Mouse (Mus musculus) neural tube, embryonic 11.5 days (tissue): Measurements from ENCODE around the gene Bmp7. TPM values are rescaled to one million over a fixed set of nuclear protein-coding genes. Genes with fewer than 3 reads are reported as not detected.

ENCODE experiments used
- ATAC-seq: fragments of 200-750 bp; cut with Nextera tagmentation; 2 replicates; pipeline ENCODE4 v1.8.0; 2017; ENCODE audit warnings: moderate number of reproducible peaks, mild to moderate bottlenecking, moderate TSS enrichment, moderate library complexity; ENCODE audit not compliant: insufficient read depth, low FRiP score, low TSS enrichment
- DNase-seq: peaks from one replicate; pipeline ENCODE4 v3.0.0-alpha.2; 2015; ENCODE audit warnings: low spot score
- H3K27ac ChIP-seq: fragments of 300-500 bp; sonication (generic); 2 replicates; pipeline ENCODE4 v1.5.1; 2014; ENCODE audit warnings: low read depth, mild to moderate bottlenecking, low read length
- H3K27me3 ChIP-seq: fragments of 300-500 bp; sonication (generic); 2 replicates; pipeline ENCODE4 v1.6.1; 2014; ENCODE audit warnings: mild to moderate bottlenecking, low read length, mixed read lengths; ENCODE audit not compliant: control insufficient read depth, insufficient read depth
- H3K36me3 ChIP-seq: fragments of 300-500 bp; sonication (generic); 2 replicates; pipeline ENCODE4 v1.6.1; 2014; ENCODE audit warnings: mild to moderate bottlenecking, low read length, moderate library complexity, mixed read lengths; ENCODE audit not compliant: control insufficient read depth, insufficient read depth
- H3K4me1 ChIP-seq: fragments of 300-500 bp; sonication (generic); 2 replicates; pipeline ENCODE4 v1.6.1; 2014; ENCODE audit warnings: low read length, mixed read lengths; ENCODE audit not compliant: control insufficient read depth, insufficient read depth
- H3K4me2 ChIP-seq: fragments of 300-500 bp; sonication (generic); 2 replicates; pipeline ENCODE4 v1.6.1; 2014; ENCODE audit warnings: low read depth, mild to moderate bottlenecking, moderate library complexity
- H3K4me3 ChIP-seq: fragments of 300-500 bp; sonication (generic); 2 replicates; pipeline ENCODE4 v1.5.1; 2014; ENCODE audit warnings: low read depth, low read length
- H3K9ac ChIP-seq: fragments of 300-500 bp; sonication (generic); 2 replicates; pipeline ENCODE4 v1.6.1; 2014; ENCODE audit warnings: mild to moderate bottlenecking, low read length
- H3K9me3 ChIP-seq: fragments of 300-500 bp; sonication (generic); 2 replicates; pipeline ENCODE4 v1.6.1; 2016; ENCODE audit warnings: low read length; ENCODE audit not compliant: control insufficient read depth
- WGBS: fragments of 180-500 bp; shearing (Covaris S2); extraction: QIAGEN DNeasy Blood & Tissue Kit; methylation state at CpG from one replicate; pipeline ENCODE4 v1.1.7; 2014; 5-methylcytosine and 5-hydroxymethylcytosine counted together
- polyA plus RNA-seq: library from polyadenylated mRNA; unstranded; fragments of >200 nt; fragmentation: Nextera tagmentation; extraction: Ambion mirVana; gene quantifications from 2 replicates; pipeline ENCODE4 v1.2.1, GENCODE M21; 2014

Gene Bmp7
- polyA plus RNA-seq, 1 experiment from 2014 or later, result 17.0 TPM

- ATAC-seq, result no peak
Observed at GRCm38 (mm10) chr2:172885861-172886260, 54.3 kb downstream of the Bmp7 start.

DNA sequence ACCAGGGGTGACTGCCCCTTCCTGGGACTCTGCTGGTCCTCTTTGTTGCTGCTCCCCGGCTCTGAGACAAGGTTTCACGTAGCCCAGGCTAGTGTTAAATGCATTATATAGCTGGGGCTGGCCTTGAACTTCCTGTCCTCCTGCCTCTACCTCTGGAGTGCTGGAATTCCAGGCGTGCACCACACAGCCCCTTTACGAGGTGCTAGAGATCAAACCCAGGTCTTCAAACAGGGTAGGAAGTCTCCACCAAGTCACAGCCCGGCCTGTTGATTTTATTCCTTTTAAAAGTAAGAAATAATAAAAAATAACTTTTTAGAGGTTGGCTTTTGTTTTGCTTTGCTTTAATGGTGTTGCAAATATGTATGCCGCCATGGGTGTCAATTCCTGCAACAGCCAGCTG lies 55.5 kb downstream of the Bmp7 start:
- no peaks in the 10 kb centered on the region for H3K27me3 ChIP-seq
- H3K4me1 ChIP-seq, result 0 out of 2 replicates have a peak, but pooled peaks cover 3% of the 10 kb centered on the region
- no peaks in the 10 kb centered on the region for H3K9me3 ChIP-seq
- no peak overlapping the region for H3K4me3 ChIP-seq
- DNase-seq (no peak), ATAC-seq (no peak)
- WGBS, result 80% methylated on average over 6 of the region's 6 CpGs
- no peaks in the 10 kb centered on the region for H3K36me3 ChIP-seq
- no peak overlapping the region for H3K4me2 ChIP-seq
- no peak overlapping the region for H3K27ac ChIP-seq
- no peak overlapping the region for H3K9ac ChIP-seq

More at GRCm38 (mm10) chr2:172885861-172886260, 54.3 kb downstream of the Bmp7 start:
- H3K9ac ChIP-seq, result no peak overlapping the region
- 47% methylated on average over 7 of the region's 7 CpGs for WGBS
- H3K36me3 ChIP-seq, result no peaks in the 10 kb centered on the region
- no peaks in the 10 kb centered on the region for H3K4me1 ChIP-seq
- no peak overlapping the region for H3K4me2 ChIP-seq
- H3K4me3 ChIP-seq, result no peak overlapping the region
- no peaks in the 10 kb centered on the region for H3K27me3 ChIP-seq
- no peak overlapping the region for H3K27ac ChIP-seq
- no peaks in the 10 kb centered on the region for H3K9me3 ChIP-seq
- DNase-seq, result no peak

DNA sequence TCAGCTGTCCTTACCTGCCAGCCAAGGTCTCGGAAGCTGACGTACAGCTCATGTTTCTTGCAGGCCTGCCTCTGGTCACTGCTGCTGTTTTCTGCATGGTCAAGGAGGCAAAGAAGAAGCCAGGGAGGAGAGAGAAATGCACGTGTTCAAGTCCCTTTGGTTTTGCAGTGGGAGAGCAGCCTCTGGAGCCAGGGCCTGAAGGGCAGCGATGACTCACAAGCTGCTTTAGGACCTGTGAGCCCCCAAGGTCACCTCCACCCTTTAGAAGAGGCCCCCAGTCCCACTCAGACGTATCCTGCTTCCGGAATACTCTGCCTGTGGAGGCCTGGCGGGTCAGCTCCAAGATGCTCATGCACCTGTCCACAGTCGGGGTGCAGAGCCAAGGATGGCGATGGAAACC lies 64.9 kb downstream of the Bmp7 start:
- 92% methylated on average over 9 of the region's 9 CpGs for WGBS
- Histone ChIP-seq H3K36me3 (no peaks in the 10 kb centered on the region), H3K27ac (no peak overlapping the region), H3K4me3 (no peak overlapping the region), H3K4me1 (no peaks in the 10 kb centered on the region), H3K9me3 (no peaks in the 10 kb centered on the region), H3K4me2 (no peak overlapping the region), H3K27me3 (no peaks in the 10 kb centered on the region), H3K9ac (no peak overlapping the region)
- DNase-seq (no peak), ATAC-seq (no peak)

DNA sequence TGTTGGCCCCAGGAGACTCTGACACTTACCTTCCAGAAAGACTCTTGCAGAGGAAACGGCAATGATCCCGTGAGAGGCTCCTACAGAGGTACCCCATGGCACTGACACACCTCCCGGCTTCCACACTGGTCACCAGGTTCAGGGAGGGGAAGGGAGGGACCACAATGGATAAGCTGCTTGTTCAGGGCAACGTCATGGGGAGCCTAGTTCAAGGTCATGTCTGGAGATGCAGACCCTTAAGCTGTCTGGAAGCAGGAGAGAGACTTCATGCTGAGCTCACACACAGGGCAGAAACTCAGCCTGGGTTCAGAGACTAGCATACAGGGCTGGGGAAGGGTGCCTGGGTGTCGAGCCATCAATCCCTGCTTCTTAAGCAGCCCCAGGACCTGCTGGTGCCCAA lies 73.8 kb downstream of the Bmp7 start:
- Histone ChIP-seq H3K27ac (no peak overlapping the region), H3K4me3 (no peak overlapping the region), H3K4me2 (no peak overlapping the region), H3K4me1 (0 out of 2 replicates have a peak, but pooled peaks cover 5% of the 10 kb centered on the region), H3K9ac (no peak overlapping the region), H3K9me3 (no peaks in the 10 kb centered on the region), H3K27me3 (no peaks in the 10 kb centered on the region), H3K36me3 (peaks cover 2% of the 10 kb centered on the region; the same call in 1 of the 2 replicates)
- WGBS, result 71% methylated on average over 5 of the region's 5 CpGs
- DNase-seq (no peak), ATAC-seq (no peak)

DNA sequence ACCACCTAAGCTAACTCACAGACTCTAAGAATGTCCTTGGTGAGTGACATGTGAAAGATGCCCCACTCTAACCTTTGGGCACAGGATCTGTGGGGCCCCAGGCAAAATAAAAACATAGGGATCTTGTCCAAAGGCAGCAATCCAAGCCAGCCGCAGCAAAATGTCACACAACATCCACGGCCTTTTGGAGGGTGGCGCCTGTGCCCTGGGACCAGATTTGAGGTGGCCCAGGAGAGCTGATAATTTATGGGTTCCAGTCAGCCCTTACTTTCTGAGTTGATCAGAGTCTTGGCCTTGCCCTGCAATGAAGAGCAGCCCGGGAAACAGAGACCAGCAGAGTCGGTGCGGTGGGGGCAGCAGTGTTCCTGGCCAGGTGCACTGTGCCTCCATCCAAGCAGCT lies 75.0 kb downstream of the Bmp7 start:
- H3K9ac ChIP-seq, result no peak overlapping the region
- H3K27me3 ChIP-seq, result no peaks in the 10 kb centered on the region
- ATAC-seq (no peak), DNase-seq (no peak)
- H3K4me2 ChIP-seq, result no peak overlapping the region
- H3K36me3 ChIP-seq, result peaks cover 2% of the 10 kb centered on the region; the same call in 1 of the 2 replicates
- no peaks in the 10 kb centered on the region for H3K9me3 ChIP-seq
- H3K27ac ChIP-seq, result no peak overlapping the region
- 0 out of 2 replicates have a peak, but pooled peaks cover 5% of the 10 kb centered on the region for H3K4me1 ChIP-seq
- H3K4me3 ChIP-seq, result no peak overlapping the region
- WGBS, result 93% methylated on average over 6 of the region's 6 CpGs

DNA sequence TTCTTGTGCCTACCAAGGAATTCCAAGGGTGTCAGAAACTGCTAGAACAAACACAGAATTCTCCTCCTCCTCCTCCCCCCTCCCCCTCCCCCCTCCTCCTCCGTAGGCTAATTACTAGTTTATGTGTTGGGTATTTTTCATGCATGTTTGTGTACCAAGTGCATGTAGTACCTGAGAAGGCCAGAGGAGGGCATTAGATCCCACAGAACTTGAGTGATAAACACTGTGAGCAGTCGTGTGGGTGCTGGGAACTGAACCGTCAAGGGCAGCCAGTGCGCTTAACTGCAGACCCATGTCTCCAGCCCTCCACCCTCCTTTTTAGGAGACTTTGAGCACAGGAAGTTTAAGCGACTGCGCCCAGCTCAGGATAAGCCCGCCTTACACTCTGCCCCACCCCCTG lies 75.6 kb downstream of the Bmp7 start:
- Histone ChIP-seq H3K9me3 (no peaks in the 10 kb centered on the region), H3K4me1 (0 out of 2 replicates have a peak, but pooled peaks cover 5% of the 10 kb centered on the region), H3K4me3 (no peak overlapping the region), H3K4me2 (no peak overlapping the region), H3K27me3 (no peaks in the 10 kb centered on the region), H3K9ac (no peak overlapping the region), H3K36me3 (peaks cover 2% of the 10 kb centered on the region; the same call in 1 of the 2 replicates), H3K27ac (no peak overlapping the region)
- 90% methylated on average over 7 of the region's 7 CpGs for WGBS
- no peak for DNase-seq
- no peak for ATAC-seq

DNA sequence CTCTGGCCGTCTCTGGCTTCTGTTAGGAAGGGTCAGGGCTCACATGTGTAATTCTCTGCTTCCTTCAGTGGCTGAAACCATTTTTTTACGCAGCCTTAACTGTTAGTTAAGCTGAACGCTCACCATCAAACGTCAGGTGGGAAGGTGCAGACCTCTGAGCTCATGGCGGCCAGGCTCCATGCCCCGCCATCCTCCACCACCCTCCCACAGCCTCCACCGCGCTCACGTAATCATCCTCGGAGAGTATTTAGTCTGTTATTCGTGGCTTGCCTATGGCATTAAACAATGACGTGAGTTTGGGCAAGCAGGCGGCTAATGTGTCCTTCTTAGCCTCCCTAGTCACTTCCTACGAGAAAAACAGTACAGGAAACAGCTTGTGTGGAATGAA lies 76.7 kb downstream of the Bmp7 start:
- Histone ChIP-seq H3K9me3 (no peaks in the 10 kb centered on the region; the same call in 1 of the 2 replicates), H3K4me3 (no peak overlapping the region), H3K4me1 (0 out of 2 replicates have a peak, but pooled peaks cover 5% of the 10 kb centered on the region), H3K27ac (no peak overlapping the region), H3K9ac (no peak overlapping the region), H3K36me3 (no peaks in the 10 kb centered on the region; the same call in 1 of the 2 replicates), H3K4me2 (no peak overlapping the region), H3K27me3 (no peaks in the 10 kb centered on the region)
- ATAC-seq (no peak), DNase-seq (no peak)
- 71% methylated on average over 14 of the region's 14 CpGs for whole genome bisulfite sequencing

DNA sequence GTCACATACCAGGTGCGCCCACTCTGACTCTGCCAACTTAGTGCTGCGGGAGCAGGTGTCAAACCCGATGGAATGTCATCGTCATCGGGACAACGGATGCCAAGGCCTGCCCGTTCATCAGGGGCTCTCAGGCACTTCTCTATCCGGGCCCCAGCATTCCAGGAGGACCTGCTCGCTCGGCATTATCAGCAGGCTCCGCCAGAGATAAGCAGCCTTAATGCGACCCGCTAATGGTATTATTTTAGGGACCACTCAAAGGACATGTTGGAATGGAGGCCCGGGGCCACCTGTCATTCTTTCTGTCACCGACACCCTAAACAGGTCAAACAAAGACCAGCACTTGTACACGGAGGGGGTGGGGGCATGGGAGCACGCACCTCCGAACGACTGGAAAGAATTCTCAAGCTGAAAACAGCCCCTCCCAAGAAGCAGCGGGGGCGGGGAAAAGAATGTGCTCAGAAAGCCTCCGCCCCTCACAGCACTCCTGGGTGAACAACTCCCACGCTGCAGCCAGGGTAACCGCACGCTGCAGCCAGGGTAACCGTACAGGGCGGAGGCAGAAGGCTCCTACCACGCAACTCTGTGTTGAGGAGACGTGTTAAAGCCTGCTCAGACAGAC lies 77.2 kb downstream of the Bmp7 start:
- no peak overlapping the region for H3K9ac ChIP-seq
- H3K27me3 ChIP-seq, result no peaks in the 10 kb centered on the region
- no peak overlapping the region for H3K27ac ChIP-seq
- H3K4me3 ChIP-seq, result no peak overlapping the region
- WGBS, result 46% methylated on average over 29 of the region's 29 CpGs
- ATAC-seq (no peak; the same call in 1 of the 2 replicates), DNase-seq (peak; percentile 39)
- no peaks in the 10 kb centered on the region for H3K36me3 ChIP-seq
- H3K4me2 ChIP-seq, result no peak overlapping the region
- H3K4me1 ChIP-seq, result 0 out of 2 replicates have a peak, but pooled peaks cover 5% of the 10 kb centered on the region
- no peaks in the 10 kb centered on the region; the same call in 1 of the 2 replicates for H3K9me3 ChIP-seq

DNA sequence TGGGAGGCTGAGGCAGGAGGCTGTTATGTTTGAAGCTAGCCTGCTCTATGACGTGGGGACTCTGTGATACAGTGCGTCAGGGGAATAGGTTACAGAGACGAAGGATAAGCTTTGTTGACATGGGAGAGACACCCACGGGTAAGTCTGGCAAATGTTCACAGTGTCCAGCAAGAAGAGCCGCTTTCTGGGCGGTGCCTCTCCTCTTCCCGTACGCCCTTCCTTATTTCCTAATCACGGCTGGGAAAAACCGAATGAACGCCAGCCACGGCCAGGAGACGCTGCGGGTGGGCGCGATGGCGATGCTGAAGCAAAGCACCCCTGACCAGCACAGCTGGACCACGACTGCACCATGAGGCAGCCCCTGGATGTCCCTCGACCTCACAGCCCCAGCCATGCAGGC lies 77.7 kb downstream of the Bmp7 start:
- Histone ChIP-seq H3K9me3 (no peaks in the 10 kb centered on the region; the same call in 1 of the 2 replicates), H3K4me1 (0 out of 2 replicates have a peak, but pooled peaks cover 4% of the 10 kb centered on the region), H3K27ac (no peak overlapping the region), H3K4me2 (no peak overlapping the region), H3K27me3 (no peaks in the 10 kb centered on the region), H3K36me3 (no peaks in the 10 kb centered on the region), H3K9ac (no peak overlapping the region), H3K4me3 (no peak overlapping the region)
- WGBS, result 80% methylated on average over 19 of the region's 19 CpGs
- DNase-seq, result no peak
- ATAC-seq, result no peak
